Mouse (Mus musculus): ENCODE measurements around the gene Cdk19. TPM values are rescaled to one million over a fixed set of nuclear protein-coding genes. Genes with fewer than 3 reads are reported as not detected.
"Not testable (repeated sequence)": the region's sequence is repeated elsewhere in the genome, so short reads cannot be mapped to it uniquely, and the experiment has no call there.

Gene Cdk19
- polyA plus RNA-seq, 1 experiment from 2014 or later = 9.6 TPM

- WGBS = 95% methylated on average over 6 of the region's 6 CpGs
- H3K9ac ChIP-seq (ENCODE audit: low read depth, low read length) = no peak overlapping the region
- H3K27ac ChIP-seq (ENCODE audit: low read depth, low read length) = no peak overlapping the region
- H3K4me3 ChIP-seq (ENCODE audit: low read length) = no peak overlapping the region
- no peaks in the 10 kb centered on the region for H3K36me3 ChIP-seq (ENCODE audit: control insufficient read depth, insufficient read depth, low read length)
- ATAC-seq = no peak
- H3K4me1 ChIP-seq (ENCODE audit: control insufficient read depth, insufficient read depth, low read depth, low read length) = no peaks in the 10 kb centered on the region
- no peak overlapping the region for H3K4me2 ChIP-seq (ENCODE audit: low read length)
- H3K27me3 ChIP-seq (replicated peaks; ENCODE audit: control insufficient read depth, insufficient read depth, low read length) = no peaks in the 10 kb centered on the region
- H3K9me3 ChIP-seq (ENCODE audit: control insufficient read depth, low read length) = no peaks in the 10 kb centered on the region
These were observed 172.8 kb downstream of the Cdk19 start for GRCm38 (mm10) chr10:40512185-40512584.

- ATAC-seq = not testable (repeated sequence)
These were observed 173.6 kb downstream of the Cdk19 start for GRCm38 (mm10) chr10:40512996-40513395.

GRCm38 (mm10) chr10:40515225-40515681, 175.9 kb downstream of the Cdk19 start:
- Histone ChIP-seq H3K4me3 (ENCODE audit: low read length) (no peak overlapping the region), H3K9ac (ENCODE audit: low read depth, low read length) (no peak overlapping the region), H3K36me3 (ENCODE audit: control insufficient read depth, insufficient read depth, low read length) (no peaks in the 10 kb centered on the region), H3K27me3 (replicated peaks; ENCODE audit: control insufficient read depth, insufficient read depth, low read length) (no peaks in the 10 kb centered on the region), H3K4me1 (ENCODE audit: control insufficient read depth, insufficient read depth, low read depth, low read length) (no peaks in the 10 kb centered on the region), H3K27ac (ENCODE audit: low read depth, low read length) (no peak overlapping the region), H3K9me3 (ENCODE audit: control insufficient read depth, low read length) (no peaks in the 10 kb centered on the region), H3K4me2 (ENCODE audit: low read length) (no peak overlapping the region)
- WGBS = 77% methylated on average over 5 of the region's 5 CpGs
- no peak for ATAC-seq

More at GRCm38 (mm10) chr10:40512996-40513395, 173.6 kb downstream of the Cdk19 start:
- WGBS = 96% methylated on average over 7 of the region's 7 CpGs
- H3K4me3 ChIP-seq (ENCODE audit: low read length); H3K27me3 ChIP-seq (replicated peaks; ENCODE audit: control insufficient read depth, insufficient read depth, low read length); H3K4me2 ChIP-seq (ENCODE audit: low read length); H3K9ac ChIP-seq (ENCODE audit: low read depth, low read length); H3K4me1 ChIP-seq (ENCODE audit: control insufficient read depth, insufficient read depth, low read depth, low read length); H3K36me3 ChIP-seq (ENCODE audit: control insufficient read depth, insufficient read depth, low read length); H3K27ac ChIP-seq (ENCODE audit: low read depth, low read length); H3K9me3 ChIP-seq (ENCODE audit: control insufficient read depth, low read length): not testable (repeated sequence)

- 26% methylated on average over 4 of the region's 4 CpGs for WGBS
- H3K27me3 ChIP-seq (replicated peaks; ENCODE audit: control insufficient read depth, insufficient read depth, low read length) = no peaks in the 10 kb centered on the region
- no peak for ATAC-seq
- no peak overlapping the region for H3K4me3 ChIP-seq (ENCODE audit: low read length)
- H3K36me3 ChIP-seq (ENCODE audit: control insufficient read depth, insufficient read depth, low read length) = no peaks in the 10 kb centered on the region
- no peak overlapping the region for H3K4me2 ChIP-seq (ENCODE audit: low read length)
- H3K27ac ChIP-seq (ENCODE audit: low read depth, low read length) = no peak overlapping the region
- H3K9ac ChIP-seq (ENCODE audit: low read depth, low read length) = no peak overlapping the region
- peaks cover under 1% of the 10 kb centered on the region for H3K4me1 ChIP-seq (ENCODE audit: control insufficient read depth, insufficient read depth, low read depth, low read length)
- no peaks in the 10 kb centered on the region for H3K9me3 ChIP-seq (ENCODE audit: control insufficient read depth, low read length)
These were observed 177.1 kb downstream of the Cdk19 start for GRCm38 (mm10) chr10:40516421-40516820.

GRCm38 (mm10) chr10:40519586-40519985, 180.2 kb downstream of the Cdk19 start:
- Histone ChIP-seq H3K27me3 (replicated peaks; ENCODE audit: control insufficient read depth, insufficient read depth, low read length) (no peaks in the 10 kb centered on the region), H3K9me3 (ENCODE audit: control insufficient read depth, low read length) (no peaks in the 10 kb centered on the region), H3K4me2 (ENCODE audit: low read length) (no peak overlapping the region), H3K36me3 (ENCODE audit: control insufficient read depth, insufficient read depth, low read length) (no peaks in the 10 kb centered on the region), H3K9ac (ENCODE audit: low read depth, low read length) (no peak overlapping the region), H3K4me1 (ENCODE audit: control insufficient read depth, insufficient read depth, low read depth, low read length) (peaks cover 5% of the 10 kb centered on the region), H3K4me3 (ENCODE audit: low read length) (no peak overlapping the region), H3K27ac (ENCODE audit: low read depth, low read length) (no peak overlapping the region)
- peak; percentile 77 for ATAC-seq
- 70% methylated on average over 4 of the region's 4 CpGs for WGBS

- no peaks in the 10 kb centered on the region for H3K9me3 ChIP-seq (ENCODE audit: control insufficient read depth, low read length)
- H3K36me3 ChIP-seq (ENCODE audit: control insufficient read depth, insufficient read depth, low read length) = no peaks in the 10 kb centered on the region
- peak overlapping the region; percentile 32 for H3K4me2 ChIP-seq (ENCODE audit: low read length)
- no peaks in the 10 kb centered on the region for H3K27me3 ChIP-seq (replicated peaks; ENCODE audit: control insufficient read depth, insufficient read depth, low read length)
- no peak for ATAC-seq
- 3% methylated on average over 12 of the region's 12 CpGs for WGBS
- no peak overlapping the region for H3K27ac ChIP-seq (ENCODE audit: low read depth, low read length)
- 0 out of 2 replicates have a peak overlapping the region, but pooled peaks have one; percentile 10 for H3K9ac ChIP-seq (ENCODE audit: low read depth, low read length)
- peaks cover 5% of the 10 kb centered on the region for H3K4me1 ChIP-seq (ENCODE audit: control insufficient read depth, insufficient read depth, low read depth, low read length)
- no peak overlapping the region for H3K4me3 ChIP-seq (ENCODE audit: low read length)
These were observed 182.2 kb downstream of the Cdk19 start for GRCm38 (mm10) chr10:40521579-40521978.

- Histone ChIP-seq H3K4me3 (ENCODE audit: low read length) (no peak overlapping the region), H3K4me1 (ENCODE audit: control insufficient read depth, insufficient read depth, low read depth, low read length) (peaks cover 5% of the 10 kb centered on the region), H3K36me3 (ENCODE audit: control insufficient read depth, insufficient read depth, low read length) (no peaks in the 10 kb centered on the region), H3K4me2 (ENCODE audit: low read length) (no peak overlapping the region), H3K27me3 (replicated peaks; ENCODE audit: control insufficient read depth, insufficient read depth, low read length) (no peaks in the 10 kb centered on the region), H3K9ac (ENCODE audit: low read depth, low read length) (no peak overlapping the region), H3K27ac (ENCODE audit: low read depth, low read length) (no peak overlapping the region), H3K9me3 (ENCODE audit: control insufficient read depth, low read length) (no peaks in the 10 kb centered on the region)
- no peak for ATAC-seq
- WGBS = 63% methylated on average over 7 of the region's 7 CpGs
These were observed 184.1 kb downstream of the Cdk19 start for GRCm38 (mm10) chr10:40523312-40523975.

- Histone ChIP-seq H3K4me3 (ENCODE audit: low read length) (no peak overlapping the region), H3K4me2 (ENCODE audit: low read length) (no peak overlapping the region), H3K9me3 (ENCODE audit: control insufficient read depth, low read length) (no peaks in the 10 kb centered on the region), H3K4me1 (ENCODE audit: control insufficient read depth, insufficient read depth, low read depth, low read length) (peaks cover 5% of the 10 kb centered on the region), H3K27ac (ENCODE audit: low read depth, low read length) (no peak overlapping the region), H3K27me3 (replicated peaks; ENCODE audit: control insufficient read depth, insufficient read depth, low read length) (no peaks in the 10 kb centered on the region), H3K36me3 (ENCODE audit: control insufficient read depth, insufficient read depth, low read length) (no peaks in the 10 kb centered on the region), H3K9ac (ENCODE audit: low read depth, low read length) (no peak overlapping the region)
- 69% methylated on average over 9 of the region's 9 CpGs for WGBS
- no peak for ATAC-seq
These were observed 184.9 kb downstream of the Cdk19 start for GRCm38 (mm10) chr10:40524032-40524806.

- ATAC-seq = no peak
- Histone ChIP-seq H3K9ac (ENCODE audit: low read depth, low read length) (no peak overlapping the region), H3K27me3 (replicated peaks; ENCODE audit: control insufficient read depth, insufficient read depth, low read length) (no peaks in the 10 kb centered on the region), H3K27ac (ENCODE audit: low read depth, low read length) (no peak overlapping the region), H3K4me2 (ENCODE audit: low read length) (no peak overlapping the region), H3K4me1 (ENCODE audit: control insufficient read depth, insufficient read depth, low read depth, low read length) (peaks cover 5% of the 10 kb centered on the region), H3K36me3 (ENCODE audit: control insufficient read depth, insufficient read depth, low read length) (no peaks in the 10 kb centered on the region), H3K9me3 (ENCODE audit: control insufficient read depth, low read length) (no peaks in the 10 kb centered on the region), H3K4me3 (ENCODE audit: low read length) (no peak overlapping the region)
- WGBS = 32% methylated on average over 10 of the region's 10 CpGs
These were observed 185.6 kb downstream of the Cdk19 start for GRCm38 (mm10) chr10:40524991-40525390.
